Mouse (Mus musculus): ENCODE measurements at regions not wholly inside any gene's neighbourhood (a gene's known extent, or its start where the extent isn't known, plus 50 kb on each side); places are given as distances from the start of the nearest gene placed in this dataset.

DNA sequence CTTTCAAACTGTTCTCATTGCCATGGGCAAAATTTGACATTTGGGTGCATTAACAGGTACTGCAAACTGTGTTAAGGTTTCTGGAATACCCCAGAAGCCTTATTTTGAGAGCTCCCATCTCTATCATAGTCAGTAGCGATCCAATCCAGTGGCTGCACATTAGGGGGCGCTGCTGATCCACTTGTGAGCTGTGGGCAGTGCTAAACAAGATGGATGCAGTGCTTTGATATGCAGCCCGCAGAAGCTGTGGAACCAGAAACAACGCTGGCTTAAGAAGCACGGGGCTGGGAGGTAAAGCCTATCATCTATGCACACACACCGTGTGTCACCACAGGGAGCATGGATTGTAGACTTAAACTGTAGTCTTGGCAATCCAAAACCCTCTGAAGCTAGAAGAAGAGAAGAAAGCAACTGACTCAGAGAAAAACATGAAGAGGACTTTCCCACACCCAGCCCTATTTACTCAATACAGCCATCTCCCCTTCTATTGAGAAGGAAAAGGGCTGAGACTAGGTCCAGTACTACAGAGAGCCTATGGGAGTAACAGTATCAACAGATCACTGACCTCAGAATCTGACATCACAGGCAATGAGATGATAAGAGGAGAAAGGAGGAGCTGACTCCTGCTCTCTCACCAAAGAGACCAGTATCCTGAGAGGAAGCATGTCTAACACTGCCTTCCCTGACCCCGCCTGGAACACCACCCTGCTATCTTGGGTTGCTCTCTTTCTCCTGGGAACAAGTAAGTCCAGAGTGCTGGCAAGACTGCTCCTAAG, 83.1 kb upstream of the 2210010C04Rik start:
- peak; percentile 75; the same call in 1 of the 2 replicates for ATAC-seq (replicated peaks)
- H3K4me1 ChIP-seq, result no peaks in the 10 kb centered on the region
- no peaks in the 10 kb centered on the region for H3K9me3 ChIP-seq
- H3K27me3 ChIP-seq (replicated peaks), result no peaks in the 10 kb centered on the region
- 15% methylated on average over 7 of the region's 7 CpGs for WGBS
- H3K36me3 ChIP-seq (replicated peaks), result no peaks in the 10 kb centered on the region
- H3K9ac ChIP-seq, result no peak overlapping the region
- no peak overlapping the region for H3K27ac ChIP-seq
- 0 out of 2 replicates have a peak overlapping the region, but pooled peaks have one; percentile 18 for H3K4me2 ChIP-seq
- H3K4me3 ChIP-seq, result no peak overlapping the region

DNA sequence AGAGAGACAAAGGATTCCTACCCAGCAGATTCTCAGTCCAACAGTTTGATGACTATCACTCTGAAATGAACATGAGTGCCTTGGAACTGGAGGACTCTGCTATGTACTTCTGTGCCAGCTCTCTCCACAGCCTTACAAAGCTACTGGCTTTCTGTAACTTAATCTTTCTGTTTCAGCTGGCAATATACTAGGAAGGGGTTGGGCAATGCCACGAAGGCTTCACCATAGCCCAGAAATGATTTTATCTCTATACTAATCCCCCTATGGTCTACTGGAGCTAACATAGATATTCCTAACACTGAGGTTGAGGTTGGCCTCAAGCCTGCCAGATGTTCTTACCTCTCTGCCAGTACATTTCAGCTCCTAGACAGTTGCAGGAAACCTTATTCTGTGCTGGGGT, 78.6 kb upstream of the 2210010C04Rik start:
- Histone ChIP-seq H3K9ac (no peak overlapping the region), H3K9me3 (no peaks in the 10 kb centered on the region), H3K27ac (no peak overlapping the region), H3K27me3 (replicated peaks) (no peaks in the 10 kb centered on the region), H3K4me2 (no peak overlapping the region), H3K4me3 (no peak overlapping the region), H3K4me1 (no peaks in the 10 kb centered on the region), H3K36me3 (replicated peaks) (no peaks in the 10 kb centered on the region)
- 70% methylated on average over 1 of the region's 1 CpGs for WGBS
- ATAC-seq (replicated peaks), result no peak

DNA sequence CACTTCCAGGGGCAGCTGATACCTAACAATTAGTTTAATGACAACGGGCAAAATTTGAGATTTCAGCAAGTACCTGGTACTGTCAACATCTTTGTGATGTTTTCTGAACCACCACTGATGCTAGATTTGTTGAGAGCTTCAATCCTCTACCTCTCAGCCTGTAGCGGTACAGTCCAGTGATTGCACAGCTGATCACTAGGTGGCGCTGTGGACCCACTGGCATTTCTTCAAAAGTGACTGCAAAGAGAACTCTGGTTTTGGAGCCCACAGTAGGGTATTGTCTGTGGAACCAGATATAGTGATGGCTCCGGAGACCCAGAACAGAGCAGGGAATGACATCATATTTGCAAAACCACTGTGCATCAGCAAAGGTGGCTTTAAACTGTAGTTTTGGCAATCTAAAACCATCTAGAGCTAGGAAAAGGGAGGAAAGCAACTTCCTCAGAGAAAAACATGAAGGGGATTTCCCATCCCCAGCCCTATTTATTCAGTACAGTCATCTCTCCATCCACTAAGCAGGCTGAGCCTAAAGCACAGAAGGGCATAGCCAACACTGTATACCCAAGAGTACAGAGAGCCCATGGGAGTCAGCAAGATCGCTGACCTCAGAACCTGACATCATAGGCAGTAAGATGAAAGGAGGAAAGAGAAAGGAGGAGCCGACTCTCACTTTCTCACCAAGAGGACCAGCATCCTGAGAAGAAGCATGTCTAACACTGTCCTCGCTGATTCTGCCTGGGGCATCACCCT, 77.7 kb upstream of the 2210010C04Rik start:
- WGBS, result 50% methylated on average over 7 of the region's 7 CpGs
- H3K4me3 ChIP-seq, result no peak overlapping the region
- no peaks in the 10 kb centered on the region for H3K27me3 ChIP-seq (replicated peaks)
- no peaks in the 10 kb centered on the region for H3K9me3 ChIP-seq
- no peaks in the 10 kb centered on the region for H3K36me3 ChIP-seq (replicated peaks)
- H3K4me1 ChIP-seq, result no peaks in the 10 kb centered on the region
- H3K4me2 ChIP-seq, result no peak overlapping the region
- no peak for ATAC-seq (replicated peaks)
- H3K9ac ChIP-seq, result no peak overlapping the region
- no peak overlapping the region for H3K27ac ChIP-seq

DNA sequence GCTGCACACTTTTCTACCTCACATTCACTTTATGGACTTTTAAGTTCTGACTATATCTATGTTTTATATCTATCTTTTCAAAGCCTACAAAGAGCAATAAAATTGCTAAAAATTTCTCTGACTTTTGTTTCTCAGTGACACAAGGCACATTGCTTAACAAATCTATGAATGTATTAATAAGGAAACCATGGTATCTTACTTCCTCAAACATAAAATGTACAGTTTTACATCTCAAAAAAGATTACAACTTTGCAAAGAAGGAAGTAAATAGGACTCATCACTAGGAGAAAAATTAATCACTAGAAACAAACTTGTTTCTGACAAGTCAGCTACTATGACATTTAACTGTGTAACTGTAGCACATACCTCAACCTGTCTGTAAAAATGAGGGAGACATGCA, 76.5 kb upstream of the 2210010C04Rik start:
- no peaks in the 10 kb centered on the region for H3K27me3 ChIP-seq (replicated peaks)
- no peak overlapping the region for H3K4me3 ChIP-seq
- H3K9ac ChIP-seq, result no peak overlapping the region
- H3K27ac ChIP-seq, result no peak overlapping the region
- H3K9me3 ChIP-seq, result no peaks in the 10 kb centered on the region
- H3K4me1 ChIP-seq, result no peaks in the 10 kb centered on the region
- H3K4me2 ChIP-seq, result no peak overlapping the region
- no peak for ATAC-seq (replicated peaks)
- H3K36me3 ChIP-seq (replicated peaks), result no peaks in the 10 kb centered on the region

DNA sequence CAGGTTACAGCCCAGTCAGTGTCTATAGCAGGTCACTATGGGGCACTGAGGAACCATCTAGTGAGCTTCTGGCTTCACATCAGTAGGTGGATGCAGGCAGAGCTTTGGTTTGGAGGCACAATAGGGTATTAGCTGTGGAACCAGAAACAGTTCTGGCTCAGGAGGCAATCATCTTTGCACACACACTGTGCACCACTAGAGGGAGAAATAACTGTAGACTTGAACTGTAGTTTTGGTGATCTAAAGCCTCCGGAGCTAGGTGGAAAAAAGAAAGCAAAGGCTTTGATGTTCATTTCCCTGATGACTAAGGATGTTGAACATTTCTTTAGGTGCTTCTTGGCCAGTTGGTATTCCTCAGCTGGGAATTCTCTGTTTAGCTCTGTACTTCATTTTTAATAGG, 73.6 kb upstream of the 2210010C04Rik start:
- WGBS, result 68% methylated on average over 1 of the region's 1 CpGs
- Histone ChIP-seq H3K27me3 (replicated peaks) (no peaks in the 10 kb centered on the region), H3K36me3 (replicated peaks) (no peaks in the 10 kb centered on the region), H3K4me3 (no peak overlapping the region), H3K4me2 (no peak overlapping the region), H3K9ac (no peak overlapping the region), H3K4me1 (no peaks in the 10 kb centered on the region), H3K27ac (no peak overlapping the region), H3K9me3 (no peaks in the 10 kb centered on the region)
- no peak for ATAC-seq (replicated peaks)

DNA sequence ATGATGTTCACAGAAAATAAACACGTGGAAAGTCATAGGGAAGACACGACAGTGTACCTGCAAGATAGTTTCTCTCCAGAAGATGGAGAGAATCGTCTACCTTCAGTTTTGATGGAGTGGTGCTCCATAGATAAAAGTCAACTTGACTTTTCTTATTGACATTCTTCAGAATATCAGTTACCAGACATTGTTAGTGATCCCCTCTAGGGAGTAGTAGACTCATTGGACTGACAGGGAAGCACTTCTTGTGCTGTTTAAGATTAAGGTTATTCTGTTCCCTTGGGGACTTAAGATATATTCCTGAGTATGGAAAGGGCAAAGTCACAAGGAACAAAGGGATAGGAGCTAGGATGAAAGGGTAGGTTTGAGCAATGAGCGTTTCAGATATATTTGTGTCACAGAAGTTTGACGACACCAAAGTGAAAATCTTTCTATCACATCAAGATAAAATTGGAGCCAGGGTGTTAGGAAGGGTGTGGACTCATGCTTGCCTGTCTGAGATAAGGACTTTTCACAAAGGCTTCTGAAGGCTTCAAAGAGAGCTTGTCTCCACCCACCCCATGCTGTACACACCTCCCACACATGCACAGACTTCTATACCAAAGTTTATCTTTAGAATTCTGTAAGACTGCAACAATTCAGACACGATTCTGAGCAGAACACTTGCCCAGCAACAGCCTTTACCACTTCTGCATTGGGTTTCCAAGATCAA, 68.5 kb upstream of the 2210010C04Rik start:
- no peak for ATAC-seq (replicated peaks)
- H3K4me3 ChIP-seq, result no peak overlapping the region
- no peak overlapping the region for H3K4me2 ChIP-seq
- H3K27ac ChIP-seq, result no peak overlapping the region
- no peaks in the 10 kb centered on the region for H3K9me3 ChIP-seq
- H3K4me1 ChIP-seq, result no peaks in the 10 kb centered on the region
- 84% methylated on average over 6 of the region's 6 CpGs for whole genome bisulfite sequencing
- no peak overlapping the region for H3K9ac ChIP-seq
- no peaks in the 10 kb centered on the region for H3K36me3 ChIP-seq (replicated peaks)
- no peaks in the 10 kb centered on the region for H3K27me3 ChIP-seq (replicated peaks)

DNA sequence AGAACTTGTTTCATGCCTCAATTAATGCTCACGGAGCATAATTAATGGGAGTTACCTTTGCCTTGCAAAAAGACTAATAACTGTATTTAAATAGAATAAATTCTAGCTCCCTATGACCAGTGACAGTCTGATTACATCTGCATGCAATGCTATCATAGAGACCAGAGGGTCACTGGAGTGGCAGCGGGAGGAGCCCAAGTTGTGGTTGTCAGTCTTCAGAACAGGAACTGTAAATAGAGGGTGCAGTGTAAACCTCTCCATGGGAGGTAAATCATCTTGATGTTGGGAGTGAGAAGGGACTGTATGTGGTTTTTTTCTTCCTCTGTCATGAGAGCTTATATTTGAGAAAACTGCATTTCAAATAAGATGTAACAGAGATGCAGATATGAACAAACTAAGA, 66.7 kb upstream of the 2210010C04Rik start:
- WGBS, result 73% methylated on average over 2 of the region's 2 CpGs
- Histone ChIP-seq H3K4me2 (no peak overlapping the region), H3K27me3 (replicated peaks) (no peaks in the 10 kb centered on the region), H3K36me3 (replicated peaks) (no peaks in the 10 kb centered on the region), H3K27ac (no peak overlapping the region), H3K9me3 (no peaks in the 10 kb centered on the region), H3K9ac (no peak overlapping the region), H3K4me3 (no peak overlapping the region), H3K4me1 (no peaks in the 10 kb centered on the region)
- ATAC-seq (replicated peaks), result no peak

DNA sequence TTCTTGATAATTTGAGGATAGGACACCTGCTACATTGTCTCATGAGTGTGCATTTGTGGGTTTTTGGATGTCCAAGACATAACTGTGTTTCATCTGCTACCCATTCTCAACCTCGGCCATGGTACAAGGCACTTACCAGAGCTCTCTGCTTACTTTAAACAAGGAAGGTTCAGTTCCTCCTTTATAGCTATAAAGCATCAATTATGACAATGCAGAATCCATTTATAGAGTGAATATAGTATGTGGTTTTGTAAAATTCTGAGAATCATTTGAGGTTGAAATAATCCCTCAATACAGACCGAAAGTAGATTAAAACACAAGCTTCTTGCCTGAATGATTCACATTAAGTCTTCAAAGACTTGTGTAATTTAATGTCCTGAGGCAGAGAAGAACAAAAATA, 64.9 kb upstream of the 2210010C04Rik start:
- Histone ChIP-seq H3K9ac (no peak overlapping the region), H3K4me1 (no peaks in the 10 kb centered on the region), H3K27me3 (replicated peaks) (no peaks in the 10 kb centered on the region), H3K4me2 (no peak overlapping the region), H3K36me3 (replicated peaks) (no peaks in the 10 kb centered on the region), H3K27ac (no peak overlapping the region), H3K9me3 (no peaks in the 10 kb centered on the region), H3K4me3 (no peak overlapping the region)
- no peak for ATAC-seq (replicated peaks)
- WGBS, result 84% methylated on average over 2 of the region's 2 CpGs

DNA sequence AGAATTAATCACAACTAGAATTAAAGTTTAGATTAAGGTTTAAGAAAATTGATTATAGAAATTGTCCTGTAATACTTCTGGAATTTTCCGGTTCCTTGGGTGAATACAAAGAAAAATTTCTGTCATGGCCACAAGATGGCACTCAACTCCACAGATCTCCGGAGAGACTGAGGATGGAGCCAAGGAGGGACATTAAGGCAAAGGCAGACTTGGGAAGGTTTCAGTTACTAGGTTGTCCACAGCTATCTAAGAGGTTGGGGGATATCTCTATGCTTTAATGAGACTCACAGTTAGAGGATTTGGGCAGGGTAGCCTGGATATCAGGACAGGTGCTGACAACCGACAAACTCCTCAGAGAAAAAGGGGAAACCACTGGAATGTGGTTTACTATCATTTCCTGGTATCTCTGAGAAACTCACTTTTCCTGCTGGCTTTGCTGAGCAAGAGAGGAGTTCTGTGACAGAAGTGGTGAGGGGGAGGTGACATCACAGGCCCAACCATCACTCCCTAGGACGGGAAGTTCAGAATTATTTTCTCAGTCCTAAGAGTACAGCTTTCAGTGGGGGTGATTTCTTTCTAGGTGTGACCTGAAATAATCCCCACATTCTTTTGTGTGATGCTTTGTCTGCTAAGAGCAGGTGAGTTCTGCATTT, 56.0 kb upstream of the 2210010C04Rik start:
- no peaks in the 10 kb centered on the region for H3K36me3 ChIP-seq (replicated peaks)
- no peaks in the 10 kb centered on the region for H3K27me3 ChIP-seq (replicated peaks)
- no peak overlapping the region for H3K4me2 ChIP-seq
- no peaks in the 10 kb centered on the region for H3K4me1 ChIP-seq
- H3K9me3 ChIP-seq, result no peaks in the 10 kb centered on the region
- no peak overlapping the region for H3K9ac ChIP-seq
- no peak overlapping the region for H3K4me3 ChIP-seq
- ATAC-seq (replicated peaks), result 0 out of 2 replicates have a peak, but pooled peaks have one; percentile 60
- 55% methylated on average over 4 of the region's 4 CpGs for WGBS
- H3K27ac ChIP-seq, result no peak overlapping the region
